Mouse (Mus musculus) thymus, postnatal 10 days (tissue): ENCODE results near the gene Sfta2.
A peak's percentile ranks its signal among the peaks of the same experiment; 100 is the strongest.

Experiments
- DNase-seq, 2 experiments: peaks; one replicate each; pipeline ENCODE4 v3.0.0; 2021; ENCODE audit warnings: low spot score in 2 of 2

Gene Sfta2

DNA sequence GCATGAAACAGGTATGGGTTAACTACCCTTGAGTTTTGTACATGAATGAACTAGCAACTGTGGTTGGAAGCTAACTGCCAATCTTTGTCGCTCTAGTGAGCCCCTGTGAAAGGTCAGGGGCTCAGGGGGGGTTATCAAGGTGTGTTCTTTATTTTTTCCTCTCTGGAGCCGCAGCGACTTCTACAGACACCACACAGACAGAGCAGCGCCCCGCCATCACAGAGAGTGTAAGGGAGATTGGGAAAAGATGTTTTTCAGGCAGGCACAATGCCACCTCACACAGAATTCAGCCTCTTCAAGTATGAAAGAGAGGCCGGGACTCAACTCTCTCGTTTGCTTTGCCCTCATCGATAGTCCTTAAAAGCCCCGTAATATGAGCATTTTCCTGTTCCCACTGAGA, 9.2 kb upstream of the Sfta2 start:
- DNase-seq, result no peak

GRCm38 (mm10) chr17:35593786-35594185, 7.6 kb upstream of the Sfta2 start:
- DNase-seq, result no peak

- DNase-seq, result no peak
Measured at GRCm38 (mm10) chr17:35594456-35594855, 6.9 kb upstream of the Sfta2 start.

DNA sequence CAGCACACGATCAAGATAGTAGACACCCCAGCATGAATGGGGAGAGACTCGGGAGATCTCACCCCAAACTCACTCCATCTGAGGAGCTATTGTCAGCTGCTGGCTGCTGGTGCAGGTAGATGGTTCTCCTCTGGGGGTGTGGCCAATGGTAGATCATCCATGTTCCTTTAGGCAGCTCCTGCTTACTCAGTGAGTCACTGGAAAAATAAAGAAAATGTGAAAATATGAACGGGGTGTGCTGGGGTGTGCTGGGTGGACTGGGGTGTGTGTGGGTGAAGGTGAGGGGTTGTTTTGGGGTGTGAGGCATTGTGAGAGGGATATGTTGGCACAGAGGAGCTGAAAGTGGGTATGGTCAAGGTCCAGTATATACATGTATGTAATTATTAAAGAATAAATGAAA, 4.0 kb upstream of the Sfta2 start:
- no peak for DNase-seq

DNA sequence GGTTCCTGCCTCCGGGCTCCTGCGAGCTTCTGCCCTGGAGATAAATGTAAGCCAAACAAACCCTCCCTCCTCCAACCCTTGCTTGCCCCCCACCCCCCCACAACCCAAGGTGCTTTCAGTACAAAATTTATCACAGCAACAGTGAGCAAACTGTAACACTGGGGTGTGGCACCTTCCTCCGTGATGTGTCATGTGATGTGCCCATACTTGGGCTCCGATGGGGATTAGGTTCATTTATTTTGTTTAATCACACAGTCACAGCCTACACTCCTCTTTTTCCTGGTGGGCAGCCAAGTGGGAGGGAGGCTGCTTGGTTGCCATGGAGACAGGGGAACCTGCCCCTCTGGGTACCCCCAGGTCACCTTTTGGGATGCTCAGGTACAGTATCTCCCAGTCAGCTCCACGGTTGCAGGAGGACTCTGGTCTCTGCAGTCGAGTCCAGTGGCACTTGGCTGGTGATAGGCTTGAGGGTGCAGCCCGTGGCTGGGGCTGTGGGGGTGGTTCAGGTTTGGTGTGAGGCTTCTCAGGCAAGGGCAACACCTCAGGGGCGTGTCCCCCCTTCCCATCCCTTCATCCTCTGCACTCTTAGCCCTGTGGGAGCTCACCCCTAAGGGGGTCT, 496 bp downstream of the Sfta2 start:
- no peak for DNase-seq

DNA sequence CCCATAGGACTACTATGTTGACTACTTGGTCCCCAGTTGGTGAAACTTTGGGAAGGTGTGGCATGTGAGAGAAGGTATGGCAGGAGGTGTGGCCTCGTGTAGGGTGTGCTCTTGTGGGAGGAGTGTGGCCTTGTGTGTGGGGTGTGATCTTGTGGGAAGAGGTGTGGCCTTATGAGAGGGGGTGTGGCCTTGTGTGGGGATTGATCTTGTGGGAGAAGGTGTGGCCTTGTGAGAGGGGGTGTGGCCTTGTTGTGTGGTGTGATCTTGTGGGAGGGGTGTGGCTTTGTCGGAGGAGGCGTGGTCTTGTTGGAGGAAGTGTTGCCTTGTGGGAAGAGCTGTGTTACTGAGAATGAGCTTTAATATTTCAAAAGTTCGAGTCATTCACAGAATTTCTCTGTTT, 15.8 kb downstream of the Sfta2 start:
- DNase-seq, result no peak

- no peak for DNase-seq
Measured at GRCm38 (mm10) chr17:35626537-35626936, 25.2 kb downstream of the Sfta2 start, which contains the start of gene Gm9573. TSS of gene Gm9573 (minus strand) at chr17:35626637.

DNA sequence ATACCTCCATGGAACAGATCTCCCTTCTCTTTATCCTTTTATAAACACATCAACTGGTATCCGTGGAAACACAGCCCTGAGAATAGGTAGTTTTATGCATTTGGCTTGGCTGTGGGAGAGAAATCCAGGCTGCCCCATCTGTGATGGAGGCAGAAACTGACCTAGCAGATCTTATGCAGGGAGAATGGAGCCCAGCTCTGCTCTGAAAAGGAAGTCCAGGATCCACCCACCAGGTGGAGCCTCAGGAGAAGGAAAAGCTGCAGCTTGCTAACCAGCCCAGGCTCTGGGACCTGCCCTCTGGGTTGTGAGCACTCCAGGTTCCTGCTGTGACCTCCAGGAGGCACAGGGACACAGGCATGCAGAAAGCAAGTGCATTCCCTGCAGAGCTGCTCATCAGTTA, 32.6 kb downstream of the Sfta2 start:
- peak in 1 of 2 experiments; percentile 31 for DNase-seq

DNA sequence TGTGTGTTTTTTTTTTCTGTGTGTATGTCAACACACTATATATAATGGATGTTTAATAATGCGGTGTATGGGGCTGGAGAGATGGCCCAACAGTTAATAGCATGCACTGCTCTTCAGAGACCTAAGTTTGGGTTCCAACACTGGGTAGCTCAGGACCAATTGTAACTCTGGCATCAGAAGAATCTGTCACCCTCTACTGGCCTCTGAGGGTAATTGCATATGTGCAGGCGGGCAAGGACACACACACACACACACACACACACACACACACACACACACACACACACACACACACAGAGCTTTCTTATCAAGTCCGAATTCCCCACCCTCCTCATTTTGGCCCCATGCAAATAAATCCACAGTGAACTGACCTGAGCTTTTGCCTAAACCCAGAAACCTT, 33.9 kb downstream of the Sfta2 start:
- DNase-seq, result no peak

GRCm38 (mm10) chr17:35635699-35636111, 34.4 kb downstream of the Sfta2 start:
- peak; percentile 40 to 74 for DNase-seq

DNA sequence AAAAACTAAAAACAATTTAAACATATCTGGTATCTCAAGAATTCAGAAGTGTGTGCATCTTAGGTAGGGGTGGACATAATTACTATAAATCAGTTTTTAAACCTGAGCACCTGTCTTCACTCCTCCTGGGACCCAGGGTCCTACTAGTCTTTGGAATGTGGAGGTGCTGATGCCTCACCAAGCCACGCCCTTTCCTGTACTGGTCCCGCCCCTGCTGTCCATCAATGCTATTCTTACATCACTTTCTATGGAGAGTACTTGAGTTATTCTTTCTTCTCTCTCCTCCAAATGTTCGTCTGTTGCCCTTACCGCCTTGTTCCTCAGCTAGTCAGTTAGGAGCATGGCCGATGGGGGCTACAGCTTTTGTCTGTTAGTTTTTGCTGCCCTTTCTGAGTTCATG, 35.0 kb downstream of the Sfta2 start:
- no peak for DNase-seq

- DNase-seq, result peak; percentile 64 to 65
Measured at GRCm38 (mm10) chr17:35638475-35639190, 37.3 kb downstream of the Sfta2 start.

- DNase-seq, result no peak
Measured at GRCm38 (mm10) chr17:35639352-35639751, 38.0 kb downstream of the Sfta2 start.

- no peak for DNase-seq
Measured at GRCm38 (mm10) chr17:35643609-35644236, 42.4 kb downstream of the Sfta2 start, which contains the start of gene Mucl3. TSS of gene Mucl3 (minus strand) at chr17:35643695.

DNA sequence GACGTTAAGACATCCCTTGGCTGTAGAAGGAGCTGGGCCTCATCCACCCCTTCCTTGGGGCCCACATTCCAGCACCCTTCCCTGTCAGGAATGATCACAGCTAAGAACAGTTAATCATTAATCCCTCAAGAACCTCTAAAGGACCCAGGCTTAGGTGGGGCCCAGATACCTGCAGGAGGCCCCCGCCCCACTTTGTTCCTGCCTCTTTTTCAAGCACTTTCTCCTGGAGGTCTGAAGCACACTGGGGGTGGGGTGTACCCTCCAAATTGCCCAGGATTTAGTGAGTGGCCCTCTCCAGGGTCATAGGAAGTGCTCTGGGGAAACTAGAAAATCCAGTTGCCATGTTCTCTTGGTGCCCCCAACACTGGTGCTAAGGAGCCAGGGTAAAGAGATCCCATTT, 48.1 kb downstream of the Sfta2 start:
- no peak for DNase-seq

GRCm38 (mm10) chr17:35653086-35653485, 51.7 kb downstream of the Sfta2 start:
- DNase-seq, result no peak

GRCm38 (mm10) chr17:35665957-35666515, 64.7 kb downstream of the Sfta2 start:
- DNase-seq, result peak; percentile 50 to 56

- DNase-seq, result peak; percentile 42 to 48
Measured at GRCm38 (mm10) chr17:35666851-35667256, 65.5 kb downstream of the Sfta2 start.

DNA sequence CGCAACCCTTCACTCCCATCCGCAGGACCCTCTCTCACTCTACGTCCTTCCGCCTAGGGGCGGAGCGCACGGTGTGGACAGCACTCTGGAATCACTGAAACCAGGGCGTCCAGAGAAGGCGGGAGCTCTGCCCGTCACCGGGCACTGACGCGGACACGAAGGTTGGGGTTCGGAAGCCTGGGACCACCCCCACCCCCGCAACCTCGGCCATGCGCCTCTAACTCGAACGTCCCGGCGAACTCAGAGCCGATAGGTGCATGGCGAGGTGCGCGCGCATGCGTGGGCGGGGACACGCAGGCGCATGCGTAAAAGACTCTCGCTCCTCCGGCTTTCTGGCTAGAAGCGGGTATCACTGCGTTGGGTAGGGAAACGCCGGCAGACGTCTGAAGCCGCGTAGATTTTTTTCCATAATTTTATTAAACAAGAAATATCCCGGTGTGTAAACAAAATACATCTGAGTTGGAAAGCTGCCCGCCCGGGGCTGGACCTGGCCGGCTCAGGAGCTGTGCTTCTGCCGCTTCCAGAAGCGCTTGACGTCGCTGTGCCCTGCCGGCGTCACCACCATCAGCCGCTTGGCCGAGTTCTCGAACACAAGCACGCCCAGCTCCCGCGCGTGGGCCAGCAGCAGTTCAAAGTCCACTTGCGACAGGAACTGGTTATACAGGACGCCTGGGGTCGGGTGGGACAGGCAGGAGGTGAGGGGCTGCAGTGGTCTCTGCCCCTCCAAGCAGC, 66.2 kb downstream of the Sfta2 start, which contains the start of gene Vars2:
Gene Vars2 (minus strand): TSS at position 259 of the 732 bp plus-strand sequence.
- DNase-seq, result peak; percentile 94 to 98

DNA sequence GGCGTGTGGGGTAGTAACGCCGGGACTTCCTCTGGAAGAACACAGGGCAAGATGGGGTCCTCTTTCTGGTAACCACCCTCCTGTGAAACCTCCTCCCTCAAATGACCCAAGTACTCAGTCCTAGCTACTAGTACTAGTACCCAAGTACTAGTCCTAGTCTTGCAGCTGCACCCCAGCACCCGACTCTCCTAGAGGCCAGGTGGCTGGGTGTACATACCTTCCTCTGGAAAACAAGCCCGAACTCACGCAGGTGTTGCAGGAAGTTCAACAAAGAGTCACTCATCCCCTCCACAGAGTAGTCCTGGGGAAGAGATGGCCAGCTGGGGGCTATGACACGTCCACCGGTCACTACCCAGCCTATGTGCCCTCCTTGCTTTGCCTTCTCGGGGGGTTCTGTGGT, 68.4 kb downstream of the Sfta2 start:
- peak; percentile 60 to 72 for DNase-seq

DNA sequence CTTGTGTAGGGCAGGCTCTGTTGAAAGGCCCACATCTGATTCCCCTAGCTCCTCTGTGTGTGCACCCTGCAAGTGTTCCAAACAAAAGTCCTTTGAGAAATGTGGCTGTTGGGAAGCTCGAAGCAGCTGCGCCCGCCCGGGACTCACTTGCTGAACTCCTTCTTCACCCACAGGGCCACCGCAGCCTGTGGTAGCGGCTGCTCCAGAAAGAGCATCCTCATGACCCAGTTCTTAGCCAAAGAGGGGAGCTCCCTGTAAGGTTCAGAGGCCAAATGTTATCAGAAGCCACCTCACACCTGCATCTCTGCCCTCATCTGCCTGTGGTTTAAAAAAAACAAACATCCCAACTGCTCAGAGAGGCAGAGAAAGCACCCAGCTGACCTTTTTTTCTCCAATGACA, 70.5 kb downstream of the Sfta2 start:
- peak; percentile 80 to 89 for DNase-seq

GRCm38 (mm10) chr17:35672527-35672926, 71.2 kb downstream of the Sfta2 start:
- DNase-seq, result peak in 1 of 2 experiments; percentile 25
